Mouse (Mus musculus): ENCODE measurements at regions not wholly inside any gene's neighbourhood (a gene's known extent, or its start where the extent isn't known, plus 50 kb on each side); places are given as distances from the start of the nearest gene placed in this dataset.

- no peak for DNase-seq (ENCODE audit: extremely low spot score, low spot score)
These were observed 201.3 kb downstream of the Rpap3 start for GRCm38 (mm10) chr15:97504325-97504724.

- no peak for DNase-seq (ENCODE audit: extremely low spot score, low spot score)
These were observed 203.6 kb downstream of the Rpap3 start for GRCm38 (mm10) chr15:97502056-97502455.

DNA sequence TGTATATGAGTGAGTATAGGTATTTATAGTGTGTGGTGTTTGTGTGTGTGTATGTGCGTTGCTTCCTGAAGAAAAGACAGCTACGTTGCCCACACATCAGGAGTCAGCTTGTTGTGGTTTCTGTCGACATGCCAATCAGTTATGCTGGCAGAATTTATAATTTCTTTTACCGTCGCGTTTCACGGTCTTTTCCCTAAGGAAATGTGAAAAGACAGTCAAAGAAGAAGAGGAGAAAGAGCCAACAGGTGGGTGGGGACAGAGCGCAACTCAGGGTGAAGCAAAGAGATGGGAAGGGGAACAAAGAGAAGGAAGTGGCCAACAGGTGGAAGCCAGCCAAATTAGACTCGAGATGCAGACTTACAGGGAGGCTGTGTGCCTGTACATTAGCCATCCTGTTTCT, 204.2 kb downstream of the Rpap3 start:
- DNase-seq (ENCODE audit: extremely low spot score, low spot score), result no peak

GRCm38 (mm10) chr15:97499821-97500385, 205.7 kb downstream of the Rpap3 start:
- no peak for DNase-seq (ENCODE audit: extremely low spot score, low spot score)

DNA sequence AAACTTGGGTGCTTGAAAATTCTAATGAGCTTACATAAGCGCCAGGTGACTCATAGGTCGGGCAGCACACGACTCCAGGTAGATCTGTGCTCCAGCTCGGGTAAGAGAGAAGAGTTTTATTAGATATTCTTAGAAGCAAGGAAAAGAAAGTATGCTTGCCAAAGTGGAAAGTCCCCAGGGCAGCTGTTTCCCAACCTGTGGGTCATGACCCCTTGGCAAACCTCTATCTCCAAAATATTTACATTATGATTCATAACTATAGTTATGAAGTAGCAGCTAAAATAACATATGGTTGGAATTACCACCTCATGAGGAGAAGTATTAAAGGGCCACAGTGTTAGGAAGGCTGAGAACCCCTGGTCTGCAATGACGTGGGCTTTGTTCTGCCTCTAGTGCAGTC, 206.4 kb downstream of the Rpap3 start:
- no peak for DNase-seq (ENCODE audit: extremely low spot score, low spot score)

- no peak for DNase-seq (ENCODE audit: extremely low spot score, low spot score)
These were observed 207.2 kb downstream of the Rpap3 start for GRCm38 (mm10) chr15:97498375-97498774.

DNA sequence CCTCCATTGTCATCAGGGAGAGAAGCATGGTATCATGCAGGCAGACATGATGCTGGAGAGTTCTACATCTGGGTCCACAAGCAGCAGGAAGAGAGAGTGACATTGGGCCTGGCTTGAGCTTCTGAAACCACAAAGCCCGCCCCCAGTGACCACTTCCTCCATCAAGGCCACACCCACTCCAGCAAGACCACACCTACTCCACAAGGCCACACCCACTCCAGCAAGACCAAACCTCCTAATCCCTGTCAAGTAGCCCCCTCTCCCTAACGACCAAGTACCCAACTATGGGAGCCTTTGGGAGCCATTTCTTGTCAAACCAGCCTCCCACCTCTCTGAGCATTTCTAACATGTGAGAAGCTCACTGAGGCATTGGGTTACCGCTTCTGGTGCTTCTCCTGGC, 209.6 kb downstream of the Rpap3 start:
- DNase-seq (ENCODE audit: extremely low spot score, low spot score), result no peak

DNA sequence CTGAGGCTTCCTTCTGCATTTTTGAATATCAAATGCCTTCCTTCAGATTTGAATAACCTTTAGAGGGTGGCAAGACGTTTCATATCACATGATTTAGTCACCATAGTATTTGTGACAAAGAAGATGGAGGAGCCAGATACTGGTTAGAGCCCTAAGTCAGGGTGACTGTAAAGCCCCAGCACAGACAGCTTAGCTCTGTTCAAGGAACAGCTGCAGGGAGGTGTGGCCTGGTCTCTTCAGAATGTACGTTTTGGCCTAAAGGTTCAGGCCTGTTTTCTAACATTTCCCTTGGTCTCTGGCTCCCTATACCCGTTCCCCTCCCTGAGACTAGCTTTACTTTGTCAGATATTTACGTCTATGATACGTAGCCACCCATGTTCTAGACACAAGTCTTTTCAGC, 212.3 kb downstream of the Rpap3 start:
- no peak for DNase-seq (ENCODE audit: extremely low spot score, low spot score)

DNA sequence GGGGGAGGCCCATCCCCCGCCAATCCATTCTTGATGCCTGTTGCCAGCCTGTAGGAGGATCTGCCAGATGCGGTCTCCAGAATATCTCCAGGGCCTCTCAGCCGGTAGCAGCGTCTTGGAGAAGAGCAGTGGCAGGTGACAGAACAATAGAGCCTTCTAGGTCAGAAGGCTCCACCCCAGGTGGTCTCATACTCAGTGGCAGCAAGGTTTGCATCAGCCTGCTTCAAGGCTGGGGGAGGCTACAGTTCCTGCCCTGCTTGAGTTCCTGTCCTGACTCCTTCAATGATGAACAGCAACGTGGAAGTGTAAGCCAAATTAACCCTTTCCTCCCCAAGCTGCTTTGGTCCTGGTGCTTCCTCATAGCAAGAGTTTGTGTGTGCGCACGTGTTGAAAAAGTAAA, 213.8 kb downstream of the Rpap3 start:
- no peak for DNase-seq (ENCODE audit: extremely low spot score, low spot score)

GRCm38 (mm10) chr15:97487425-97487824, 218.2 kb downstream of the Rpap3 start:
- DNase-seq (ENCODE audit: extremely low spot score, low spot score), result no peak

DNA sequence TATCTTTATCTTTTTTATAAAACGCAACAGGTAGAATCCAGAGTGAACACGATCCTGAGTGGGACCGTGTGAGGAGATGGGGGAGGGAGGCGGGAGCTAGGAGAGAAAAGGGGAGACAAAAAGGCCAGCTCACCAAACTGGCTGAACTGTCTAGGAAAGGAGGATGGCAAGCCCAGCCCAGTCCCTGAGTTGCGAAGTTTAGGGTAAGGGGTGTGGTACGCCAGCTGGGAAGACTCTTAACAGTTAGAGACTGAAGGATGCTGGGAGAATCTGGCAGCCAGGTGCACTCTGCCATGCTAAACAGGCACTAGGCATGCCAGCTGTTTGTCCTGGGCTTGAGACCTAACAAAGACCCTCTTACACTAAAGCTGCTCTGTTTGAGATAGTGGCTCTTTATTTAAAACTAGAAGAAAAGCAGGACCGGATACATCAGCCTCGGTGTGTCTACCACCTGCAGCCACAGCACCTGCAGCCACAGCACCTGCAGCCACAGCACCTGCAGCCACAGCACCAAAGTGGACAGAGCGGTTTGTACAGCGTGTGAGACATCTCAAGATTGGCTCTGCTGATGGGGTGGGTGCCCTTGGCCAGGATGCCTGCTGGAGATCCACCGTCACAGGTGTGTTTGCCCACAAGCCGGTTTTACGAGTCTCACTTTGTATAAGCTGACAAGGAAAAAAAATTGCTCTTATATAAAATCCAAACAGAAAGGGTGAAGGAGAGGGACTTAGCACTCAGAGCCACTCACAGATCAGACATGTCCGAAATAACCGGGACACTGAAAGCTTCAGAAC, 225.1 kb upstream of the Amigo2 start:
- DNase-seq (ENCODE audit: extremely low spot score, low spot score), result no peak

- DNase-seq (ENCODE audit: extremely low spot score, low spot score), result no peak
These were observed 224.4 kb upstream of the Amigo2 start for GRCm38 (mm10) chr15:97471476-97471875.

- DNase-seq (ENCODE audit: extremely low spot score, low spot score), result no peak
These were observed 222.7 kb upstream of the Amigo2 start for GRCm38 (mm10) chr15:97469684-97470344.

- DNase-seq (ENCODE audit: extremely low spot score, low spot score), result no peak
These were observed 221.9 kb upstream of the Amigo2 start for GRCm38 (mm10) chr15:97468732-97469683.

DNA sequence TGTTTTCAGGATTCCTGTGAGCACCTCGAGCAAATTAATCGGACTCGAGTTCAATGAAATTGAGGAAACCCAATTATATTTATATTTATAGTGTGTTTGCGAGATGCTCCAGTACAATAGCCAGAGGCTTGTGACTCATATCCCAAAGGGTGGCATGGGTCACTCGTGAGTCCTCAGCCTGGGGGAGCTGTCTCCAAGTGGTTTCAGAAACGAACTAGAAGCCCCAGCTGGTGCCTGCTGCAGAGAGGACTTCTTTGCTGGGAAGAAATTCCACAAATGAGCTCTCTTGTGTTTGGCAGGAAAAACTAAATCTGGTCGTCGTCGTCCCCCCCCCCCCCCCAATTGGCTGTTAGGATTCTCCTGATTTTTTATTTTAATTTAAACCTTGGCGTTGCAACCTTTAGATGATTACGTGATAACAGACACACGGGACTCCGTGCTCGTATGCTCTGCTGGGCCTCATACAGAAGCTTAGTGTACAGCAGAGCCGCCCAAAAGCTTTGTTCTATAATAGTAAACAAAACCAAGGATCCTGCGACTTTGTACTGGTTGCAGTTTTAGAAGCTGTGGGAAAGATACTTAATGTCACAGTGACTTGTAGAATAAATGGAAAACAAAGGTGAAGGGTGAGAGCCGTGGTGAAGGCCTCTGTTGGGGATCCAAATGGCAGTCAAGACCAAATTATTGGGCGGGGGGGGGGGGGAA, 220.8 kb upstream of the Amigo2 start:
- no peak for DNase-seq (ENCODE audit: extremely low spot score, low spot score)

GRCm38 (mm10) chr15:97466906-97467465, 219.9 kb upstream of the Amigo2 start:
- DNase-seq (ENCODE audit: extremely low spot score, low spot score), result no peak

GRCm38 (mm10) chr15:97466110-97466509, 219.0 kb upstream of the Amigo2 start:
- no peak for DNase-seq (ENCODE audit: extremely low spot score, low spot score)

GRCm38 (mm10) chr15:97465366-97465765, 218.3 kb upstream of the Amigo2 start:
- DNase-seq (ENCODE audit: extremely low spot score, low spot score), result no peak

DNA sequence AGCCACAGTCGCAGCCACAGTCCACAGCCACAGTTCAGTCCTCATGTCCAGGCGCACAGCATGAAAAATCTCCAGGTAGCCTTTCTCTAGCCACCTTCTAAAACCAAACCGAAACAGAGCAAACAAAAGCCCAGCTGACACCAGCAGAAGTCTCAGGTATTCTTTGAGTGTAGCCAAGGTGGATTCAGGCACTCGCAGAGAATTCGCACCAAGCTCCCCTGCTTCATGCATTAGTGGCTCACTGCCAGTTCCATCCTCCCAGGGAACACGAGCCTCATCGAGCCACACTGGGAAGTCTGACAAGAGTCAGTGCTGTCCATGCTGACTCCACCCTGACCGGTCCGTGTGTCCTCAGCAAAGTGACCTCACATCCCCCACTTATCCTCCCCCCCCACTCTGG, 217.7 kb upstream of the Amigo2 start:
- DNase-seq (ENCODE audit: extremely low spot score, low spot score), result no peak

DNA sequence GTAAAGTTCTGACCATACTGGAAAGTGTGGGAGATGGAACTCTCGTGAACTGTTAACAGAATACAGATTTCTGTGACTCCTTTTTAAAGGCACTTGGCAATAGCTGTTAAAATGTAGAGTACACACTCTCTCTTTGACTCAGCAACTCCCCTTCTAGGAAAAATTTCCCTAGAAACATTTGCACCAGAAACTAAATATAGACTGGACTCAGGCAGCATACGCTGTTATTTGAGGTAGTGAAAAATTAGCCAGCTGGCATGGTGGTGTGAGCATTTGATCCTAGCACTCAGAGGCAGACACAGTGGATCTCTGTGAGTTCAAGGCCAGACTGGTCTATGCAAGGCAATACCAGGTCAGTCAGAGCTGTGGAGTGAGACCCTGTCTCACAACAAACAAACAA, 215.5 kb upstream of the Amigo2 start:
- DNase-seq (ENCODE audit: extremely low spot score, low spot score), result no peak

GRCm38 (mm10) chr15:97462006-97462405, 214.9 kb upstream of the Amigo2 start:
- no peak for DNase-seq (ENCODE audit: extremely low spot score, low spot score)
